Mouse (Mus musculus) liver, embryonic 16.5 days (tissue): ENCODE measurements around the gene Prr5. TPM values are rescaled to one million over a fixed set of nuclear protein-coding genes. Genes with fewer than 3 reads are reported as not detected.

ENCODE experiments used
- ATAC-seq: fragments of 200-750 bp; cut with Nextera tagmentation; 2 replicates; pipeline ENCODE4 v1.8.0; 2017; ENCODE audit warnings: low read depth, mild to moderate bottlenecking, moderate number of reproducible peaks, moderate library complexity
- H3K27ac ChIP-seq: fragments of 300-500 bp; sonication (generic); 2 replicates; pipeline ENCODE4 v1.5.1; 2014; ENCODE audit warnings: mild to moderate bottlenecking, low read length
- H3K27me3 ChIP-seq: fragments of 300-500 bp; sonication (generic); 2 replicates; pipeline ENCODE4 v1.6.1; 2014; ENCODE audit warnings: low read depth, low read length, mixed read lengths; ENCODE audit not compliant: control insufficient read depth, insufficient read depth
- H3K36me3 ChIP-seq: fragments of 300-500 bp; sonication (generic); 2 replicates; pipeline ENCODE4 v1.6.1; 2014; ENCODE audit warnings: mild to moderate bottlenecking; ENCODE audit not compliant: control insufficient read depth, insufficient read depth
- H3K4me1 ChIP-seq: fragments of 300-500 bp; sonication (generic); 2 replicates; pipeline ENCODE4 v1.6.1; 2014; ENCODE audit warnings: low read depth, low read length, mixed read lengths; ENCODE audit not compliant: control insufficient read depth
- H3K4me2 ChIP-seq: fragments of 300-500 bp; sonication (generic); 2 replicates; pipeline ENCODE4 v1.6.1; 2014; ENCODE audit warnings: low read depth, low read length, mixed read lengths
- H3K4me3 ChIP-seq: fragments of 300-500 bp; sonication (generic); 2 replicates; pipeline ENCODE4 v1.5.1; 2014; ENCODE audit warnings: low read depth, mild to moderate bottlenecking, low read length
- H3K9ac ChIP-seq: fragments of 300-500 bp; sonication (generic); 2 replicates; pipeline ENCODE4 v1.6.1; 2014; ENCODE audit warnings: low read depth, low read length
- H3K9me3 ChIP-seq: fragments of 300-500 bp; sonication (generic); replicated peaks from 2 replicates; pipeline ENCODE4 v1.6.1; 2016; ENCODE audit warnings: low read length; ENCODE audit not compliant: control insufficient read depth
- WGBS: fragments of 180-500 bp; shearing (Covaris S2); extraction: QIAGEN DNeasy Blood & Tissue Kit; methylation state at CpG from one replicate; pipeline ENCODE4 v1.1.7; 2014; ENCODE audit not compliant: insufficient replicate concordance; 5-methylcytosine and 5-hydroxymethylcytosine counted together
- polyA plus RNA-seq: library from polyadenylated mRNA; unstranded; fragments of >200 nt; fragmentation: Nextera tagmentation; extraction: Ambion mirVana; gene quantifications from 2 replicates; pipeline ENCODE4 v1.2.1, GENCODE M21; 2015

Gene Prr5
- polyA plus RNA-seq, 1 experiment from 2014 or later = 5.2 TPM

- no peaks in the 10 kb centered on the region for H3K36me3 ChIP-seq
- no peak overlapping the region for H3K9ac ChIP-seq
- H3K4me2 ChIP-seq = no peak overlapping the region
- H3K27ac ChIP-seq = no peak overlapping the region
- no peak for ATAC-seq
- H3K4me3 ChIP-seq = no peak overlapping the region
- no peaks in the 10 kb centered on the region for H3K4me1 ChIP-seq
- no peaks in the 10 kb centered on the region for H3K9me3 ChIP-seq
- 63% methylated on average over 7 of the region's 7 CpGs for WGBS
- peaks cover 3% of the 10 kb centered on the region; the same call in 1 of the 2 replicates for H3K27me3 ChIP-seq
These were observed 16.3 kb upstream of the Prr5 start for GRCm38 (mm10) chr15:84653151-84653550.

- peaks cover 3% of the 10 kb centered on the region; the same call in 1 of the 2 replicates for H3K27me3 ChIP-seq
- no peaks in the 10 kb centered on the region for H3K4me1 ChIP-seq
- ATAC-seq = peak; percentile 47; the same call in 1 of the 2 replicates
- no peaks in the 10 kb centered on the region for H3K9me3 ChIP-seq
- H3K9ac ChIP-seq = no peak overlapping the region
- peak overlapping the region; percentile 11; the same call in 1 of the 2 replicates for H3K4me3 ChIP-seq
- H3K27ac ChIP-seq = 0 out of 2 replicates have a peak overlapping the region, but pooled peaks have one; percentile 15
- no peak overlapping the region; the same call in 1 of the 2 replicates for H3K4me2 ChIP-seq
- H3K36me3 ChIP-seq = no peaks in the 10 kb centered on the region
- 5% methylated on average over 28 of the region's 28 CpGs for WGBS
These were observed 15.1 kb upstream of the Prr5 start for GRCm38 (mm10) chr15:84653979-84654966.

GRCm38 (mm10) chr15:84654975-84655374 is 14.4 kb upstream of the Prr5 start:
- H3K9me3 ChIP-seq = no peaks in the 10 kb centered on the region
- peaks cover 3% of the 10 kb centered on the region; the same call in 1 of the 2 replicates for H3K27me3 ChIP-seq
- no peak overlapping the region for H3K9ac ChIP-seq
- H3K4me2 ChIP-seq = no peak overlapping the region
- no peaks in the 10 kb centered on the region for H3K4me1 ChIP-seq
- H3K36me3 ChIP-seq = no peaks in the 10 kb centered on the region
- 44% methylated on average over 10 of the region's 10 CpGs for WGBS
- no peak for ATAC-seq
- H3K4me3 ChIP-seq = no peak overlapping the region
- no peak overlapping the region for H3K27ac ChIP-seq

- Histone ChIP-seq H3K36me3 (no peaks in the 10 kb centered on the region), H3K4me2 (no peak overlapping the region), H3K27ac (no peak overlapping the region), H3K4me1 (no peaks in the 10 kb centered on the region), H3K4me3 (no peak overlapping the region), H3K9ac (no peak overlapping the region), H3K27me3 (peaks cover 3% of the 10 kb centered on the region; the same call in 1 of the 2 replicates), H3K9me3 (no peaks in the 10 kb centered on the region)
- ATAC-seq = no peak
- WGBS = 74% methylated on average over 3 of the region's 3 CpGs
These were observed 12.7 kb upstream of the Prr5 start for GRCm38 (mm10) chr15:84656689-84657088.

- no peaks in the 10 kb centered on the region for H3K36me3 ChIP-seq
- H3K9me3 ChIP-seq = no peaks in the 10 kb centered on the region
- H3K4me2 ChIP-seq = no peak overlapping the region
- H3K4me1 ChIP-seq = no peaks in the 10 kb centered on the region
- no peak overlapping the region for H3K27ac ChIP-seq
- no peak overlapping the region for H3K9ac ChIP-seq
- no peak for ATAC-seq
- WGBS = 55% methylated on average over 9 of the region's 9 CpGs
- peaks cover 3% of the 10 kb centered on the region; the same call in 1 of the 2 replicates for H3K27me3 ChIP-seq
- H3K4me3 ChIP-seq = no peak overlapping the region
These were observed 11.9 kb upstream of the Prr5 start for GRCm38 (mm10) chr15:84657384-84658064.

- ATAC-seq = no peak
- H3K4me3 ChIP-seq = no peak overlapping the region
- 48% methylated on average over 5 of the region's 5 CpGs for WGBS
- peaks cover 4% of the 10 kb centered on the region for H3K4me1 ChIP-seq
- no peak overlapping the region for H3K9ac ChIP-seq
- peaks cover 10% of the 10 kb centered on the region for H3K27me3 ChIP-seq
- no peaks in the 10 kb centered on the region for H3K36me3 ChIP-seq
- H3K9me3 ChIP-seq = no peaks in the 10 kb centered on the region
- H3K4me2 ChIP-seq = no peak overlapping the region
- no peak overlapping the region for H3K27ac ChIP-seq
These were observed 10.8 kb upstream of the Prr5 start for GRCm38 (mm10) chr15:84658655-84659054.

GRCm38 (mm10) chr15:84659856-84660255 is 9.6 kb upstream of the Prr5 start:
- Histone ChIP-seq H3K27me3 (peaks cover 18% of the 10 kb centered on the region), H3K27ac (no peak overlapping the region), H3K36me3 (no peaks in the 10 kb centered on the region), H3K9ac (no peak overlapping the region), H3K4me1 (peaks cover 4% of the 10 kb centered on the region), H3K9me3 (no peaks in the 10 kb centered on the region), H3K4me3 (no peak overlapping the region), H3K4me2 (no peak overlapping the region)
- 62% methylated on average over 5 of the region's 5 CpGs for WGBS
- no peak for ATAC-seq

- WGBS = 75% methylated on average over 5 of the region's 5 CpGs
- no peak overlapping the region for H3K9ac ChIP-seq
- H3K27ac ChIP-seq = no peak overlapping the region
- no peak overlapping the region for H3K4me2 ChIP-seq
- no peak overlapping the region for H3K4me3 ChIP-seq
- H3K27me3 ChIP-seq = peaks cover 18% of the 10 kb centered on the region
- H3K4me1 ChIP-seq = peaks cover 4% of the 10 kb centered on the region
- no peaks in the 10 kb centered on the region for H3K9me3 ChIP-seq
- H3K36me3 ChIP-seq = no peaks in the 10 kb centered on the region
- ATAC-seq = no peak
These were observed 8.1 kb upstream of the Prr5 start for GRCm38 (mm10) chr15:84661274-84661673.
